Mouse (Mus musculus) liver, postnatal 0 days (tissue): ENCODE data around the gene Ocrl.

Experiments used
- CTCF ChIP-seq: sonication (generic); IDR thresholded peaks from 2 replicates; pipeline ENCODE4 v1.5.1; 2016; ENCODE audit warnings: antibody characterized with exemption, low read depth
- EP300 ChIP-seq: IDR thresholded peaks from 2 replicates; pipeline ENCODE4 v1.6.1; 2016; ENCODE audit warnings: antibody characterized with exemption, low read depth, mild to moderate bottlenecking

- TF ChIP-seq CTCF (no peak), EP300 (no peak)
Observed at GRCm38 (mm10) chrX:47887401-47887800, 24.8 kb upstream of the Ocrl start.
